Mouse (Mus musculus): ENCODE data around the gene Mtmr12.

The Mtmr12 gene

GRCm38 (mm10) chr15:12273325-12274052 is 68.7 kb downstream of the Mtmr12 start:
- no peak for DNase-seq (ENCODE audit: extremely low read depth, insufficient read length, low spot score)

- no peak for DNase-seq (ENCODE audit: extremely low read depth, insufficient read length, low spot score)
Measured at GRCm38 (mm10) chr15:12274053-12274769, 69.4 kb downstream of the Mtmr12 start.

- DNase-seq (ENCODE audit: extremely low read depth, insufficient read length, low spot score): no peak
Measured at GRCm38 (mm10) chr15:12275091-12275623, 70.3 kb downstream of the Mtmr12 start.

DNA sequence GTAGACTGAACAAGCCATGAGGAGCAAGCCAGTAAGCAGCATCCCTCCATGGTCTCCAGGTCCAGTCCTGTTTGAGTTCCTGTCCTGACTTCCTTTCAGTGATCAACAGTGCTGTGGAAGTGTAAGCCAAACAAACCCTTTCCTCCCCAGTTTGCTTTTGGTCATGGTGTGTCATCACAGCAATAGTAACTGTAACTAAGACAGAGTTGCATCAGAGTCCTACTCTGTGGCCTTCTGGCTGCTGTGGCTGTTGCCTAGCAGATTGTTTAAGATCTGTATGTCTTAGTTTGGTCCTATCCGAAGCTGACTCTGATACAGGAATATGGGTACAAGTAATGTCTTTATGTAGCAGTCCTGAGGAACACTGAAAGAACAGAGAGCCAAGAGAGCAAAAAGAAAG is 75.0 kb downstream of the Mtmr12 start:
- no peak for DNase-seq (ENCODE audit: extremely low read depth, insufficient read length, low spot score)

DNA sequence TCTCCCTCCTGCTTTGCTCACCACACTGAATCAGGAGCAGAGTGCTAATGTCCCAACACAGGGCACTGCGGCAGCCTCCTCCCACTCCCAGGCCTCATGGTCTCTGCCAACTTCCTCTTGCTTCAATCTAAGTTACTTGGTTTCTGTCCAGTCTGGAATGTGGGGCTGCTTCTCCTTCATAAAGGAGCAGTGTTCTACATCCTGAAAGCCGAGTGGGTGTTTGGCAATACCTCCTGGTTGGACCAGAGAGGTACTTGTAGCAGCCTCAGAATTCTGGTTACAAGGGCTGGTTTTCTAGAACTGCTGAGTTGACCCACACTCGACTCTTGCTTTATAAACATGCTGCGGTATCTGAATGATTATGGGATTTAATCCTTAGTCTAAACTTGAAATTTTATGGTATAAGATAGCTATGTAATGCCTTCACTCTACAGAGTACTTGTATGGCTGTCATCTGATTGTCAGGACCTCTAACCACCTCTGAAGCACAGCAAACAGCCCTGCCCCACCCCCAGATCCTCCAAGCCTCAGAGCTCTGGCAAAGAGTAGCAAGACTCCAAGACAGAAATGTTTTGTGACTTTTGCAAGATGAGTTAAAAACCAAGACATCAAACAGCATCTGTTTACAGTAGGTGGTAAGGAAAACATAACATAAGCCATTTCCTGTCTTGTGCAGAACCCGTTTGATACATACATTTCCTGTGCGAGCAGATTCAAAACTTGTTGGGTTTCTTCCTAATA is 80.1 kb downstream of the Mtmr12 start:
- DNase-seq (ENCODE audit: extremely low read depth, insufficient read length, low spot score): no peak

GRCm38 (mm10) chr15:12285535-12285809 is 80.6 kb downstream of the Mtmr12 start:
- DNase-seq (ENCODE audit: extremely low read depth, insufficient read length, low spot score): no peak

DNA sequence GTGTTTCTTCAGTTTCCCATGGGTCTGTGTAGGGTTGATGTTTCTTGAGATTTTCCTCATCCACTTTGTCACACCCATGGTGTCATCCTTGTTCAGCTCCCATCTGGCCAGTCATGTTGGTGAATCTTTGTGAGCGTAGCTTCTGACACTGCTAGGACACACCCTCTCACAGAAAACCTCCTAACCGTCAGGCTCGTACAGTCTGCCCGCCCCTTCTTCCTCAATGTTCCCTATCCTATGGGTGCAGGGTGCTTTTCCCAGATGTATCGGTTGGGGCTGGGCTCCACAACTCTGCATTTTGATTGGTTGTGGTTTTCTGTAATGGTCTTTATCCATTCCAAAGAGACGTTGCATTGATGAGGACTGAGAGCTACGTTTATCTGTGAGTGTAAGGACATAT is 85.5 kb downstream of the Mtmr12 start:
- DNase-seq (ENCODE audit: extremely low read depth, insufficient read length, low spot score): no peak

- no peak for DNase-seq (ENCODE audit: extremely low read depth, insufficient read length, low spot score)
Measured at GRCm38 (mm10) chr15:12291757-12292156, 86.9 kb downstream of the Mtmr12 start.

DNA sequence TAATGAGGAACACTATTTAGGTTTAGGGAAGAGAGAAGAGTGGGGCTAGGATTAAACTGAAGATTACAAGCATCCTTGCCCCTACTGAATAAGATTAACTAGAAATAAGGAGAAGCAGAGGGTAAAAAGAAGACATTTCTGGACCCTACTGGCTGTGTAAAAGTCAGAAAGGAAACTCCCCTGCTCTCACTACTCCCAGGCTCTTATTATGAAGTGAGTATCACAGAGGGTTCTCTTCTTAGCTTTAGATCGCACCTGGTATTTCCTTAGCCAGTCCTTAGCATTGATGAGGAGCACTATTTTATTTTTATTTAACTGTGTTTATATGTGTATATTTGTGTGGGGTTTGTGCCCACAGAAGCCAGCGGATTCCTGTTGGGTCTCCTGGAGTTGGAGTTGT is 91.4 kb downstream of the Mtmr12 start:
- DNase-seq (ENCODE audit: extremely low read depth, insufficient read length, low spot score): no peak

- DNase-seq (ENCODE audit: extremely low read depth, insufficient read length, low spot score): no peak
Measured at GRCm38 (mm10) chr15:12298231-12298737, 93.5 kb downstream of the Mtmr12 start.

DNA sequence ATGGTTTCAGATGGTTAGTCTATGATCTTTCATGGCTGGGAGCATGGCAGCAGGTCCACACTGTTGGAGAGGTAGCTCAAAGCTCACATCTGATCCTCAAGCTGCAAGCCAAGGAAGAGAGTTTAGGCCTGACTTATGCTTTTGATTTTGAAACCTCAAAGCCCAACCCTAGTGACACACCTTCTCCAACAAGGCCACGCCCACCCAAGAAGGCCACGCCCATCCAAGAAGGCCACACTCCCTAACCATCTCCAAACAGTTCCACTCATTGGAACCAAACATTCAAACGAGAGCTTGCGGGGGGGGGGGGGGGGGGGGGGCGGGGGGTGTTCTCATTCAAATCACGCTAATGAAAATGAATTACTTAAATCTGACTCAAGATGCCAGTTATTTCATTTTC is 96.9 kb downstream of the Mtmr12 start:
- DNase-seq (ENCODE audit: extremely low read depth, insufficient read length, low spot score): no peak

GRCm38 (mm10) chr15:12306188-12307071 is 101.6 kb downstream of the Mtmr12 start:
- DNase-seq (ENCODE audit: extremely low read depth, insufficient read length, low spot score): no peak

GRCm38 (mm10) chr15:12307114-12307513 is 102.3 kb downstream of the Mtmr12 start:
- no peak for DNase-seq (ENCODE audit: extremely low read depth, insufficient read length, low spot score)

GRCm38 (mm10) chr15:12308539-12308938 is 103.7 kb downstream of the Mtmr12 start:
- DNase-seq (ENCODE audit: extremely low read depth, insufficient read length, low spot score): no peak

DNA sequence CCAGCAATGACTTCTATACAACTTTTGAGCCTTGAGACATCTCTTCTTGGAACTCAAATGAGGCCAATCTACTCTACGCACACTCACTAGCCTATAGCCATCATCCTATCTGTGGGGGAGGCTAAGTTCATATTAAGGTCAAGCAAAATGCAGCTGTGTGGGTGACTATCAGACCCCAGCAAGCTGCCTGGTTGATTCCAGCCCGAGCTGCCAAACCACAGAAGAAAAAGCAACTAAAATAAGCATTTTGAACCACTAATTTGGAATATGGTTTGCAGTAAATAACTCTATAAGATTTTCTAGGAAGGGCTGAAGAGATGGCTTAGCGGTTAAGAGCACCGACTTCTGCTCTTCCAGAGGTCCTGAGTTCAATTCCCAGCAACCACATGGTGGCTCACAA is 105.8 kb downstream of the Mtmr12 start:
- no peak for DNase-seq (ENCODE audit: extremely low read depth, insufficient read length, low spot score)

- DNase-seq (ENCODE audit: extremely low read depth, insufficient read length, low spot score): no peak
Measured at GRCm38 (mm10) chr15:12311465-12311864, 106.6 kb downstream of the Mtmr12 start.

GRCm38 (mm10) chr15:12313255-12313654 is 108.4 kb downstream of the Mtmr12 start:
- no peak for DNase-seq (ENCODE audit: extremely low read depth, insufficient read length, low spot score)

DNA sequence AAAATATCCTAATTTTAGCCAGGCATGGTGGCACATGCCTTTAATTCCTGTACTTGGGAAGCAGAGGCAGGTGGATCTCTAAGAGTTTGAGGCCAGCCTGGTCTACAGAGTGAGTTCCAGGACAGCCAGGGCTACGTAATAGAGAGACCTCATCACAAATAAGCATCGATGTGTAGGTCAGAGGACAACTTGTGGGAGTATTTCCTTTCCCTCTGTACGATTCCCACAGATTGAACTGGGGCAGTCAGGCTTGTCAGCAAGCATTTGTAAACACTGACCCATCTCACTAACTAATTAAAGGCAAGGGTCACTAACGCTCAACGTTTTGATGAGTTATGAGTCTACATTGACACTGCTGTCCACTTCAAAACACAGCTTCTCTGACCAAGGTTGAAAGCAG is 109.8 kb downstream of the Mtmr12 start:
- no peak for DNase-seq (ENCODE audit: extremely low read depth, insufficient read length, low spot score)

DNA sequence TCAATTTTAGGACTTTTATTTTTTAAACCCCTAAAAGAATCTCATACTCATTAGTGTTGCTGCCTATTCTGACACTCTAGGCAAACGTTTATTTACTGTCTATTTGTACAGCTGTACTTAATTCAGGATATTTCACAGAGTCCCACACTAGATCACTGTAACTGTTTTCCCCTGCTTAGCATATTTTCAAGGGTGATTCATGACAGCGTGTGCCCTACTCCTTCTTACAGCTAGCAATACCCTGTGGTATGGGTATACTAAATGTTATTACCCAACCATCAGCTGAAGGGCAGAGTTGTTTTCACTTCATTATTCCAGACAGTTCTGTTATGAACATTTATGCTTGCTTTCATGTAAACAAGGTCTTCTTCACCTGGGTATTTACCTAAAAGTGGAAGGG is 111.2 kb downstream of the Mtmr12 start:
- no peak for DNase-seq (ENCODE audit: extremely low read depth, insufficient read length, low spot score)

DNA sequence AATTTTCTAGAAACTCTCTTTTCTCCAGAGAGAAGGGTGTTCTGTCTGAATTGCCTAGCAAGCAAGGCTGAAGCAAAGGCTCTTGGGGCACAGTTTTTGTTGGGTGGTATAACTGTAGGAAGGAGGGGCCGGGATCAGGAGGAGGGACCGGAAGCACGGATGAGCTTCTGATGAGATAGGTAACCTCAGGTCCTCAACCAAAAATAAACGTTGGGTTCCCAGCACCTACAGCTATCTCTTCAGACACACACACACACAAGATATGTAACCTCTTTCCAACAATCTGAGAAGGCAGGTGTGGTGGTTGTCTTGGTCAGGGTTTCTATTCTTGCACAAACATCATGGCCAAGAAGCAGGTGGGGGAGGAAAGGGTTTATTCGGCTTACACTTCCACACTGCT is 112.5 kb downstream of the Mtmr12 start:
- DNase-seq (ENCODE audit: extremely low read depth, insufficient read length, low spot score): no peak

Measured in 3134 (cell line).